Mouse (Mus musculus): ENCODE data around the gene Wnk2. TPM values are rescaled to one million over a fixed set of nuclear protein-coding genes. Genes with fewer than 3 reads are reported as not detected.

The Wnk2 gene
- total RNA-seq, 1 experiment from 2014 or later = not detected

DNA sequence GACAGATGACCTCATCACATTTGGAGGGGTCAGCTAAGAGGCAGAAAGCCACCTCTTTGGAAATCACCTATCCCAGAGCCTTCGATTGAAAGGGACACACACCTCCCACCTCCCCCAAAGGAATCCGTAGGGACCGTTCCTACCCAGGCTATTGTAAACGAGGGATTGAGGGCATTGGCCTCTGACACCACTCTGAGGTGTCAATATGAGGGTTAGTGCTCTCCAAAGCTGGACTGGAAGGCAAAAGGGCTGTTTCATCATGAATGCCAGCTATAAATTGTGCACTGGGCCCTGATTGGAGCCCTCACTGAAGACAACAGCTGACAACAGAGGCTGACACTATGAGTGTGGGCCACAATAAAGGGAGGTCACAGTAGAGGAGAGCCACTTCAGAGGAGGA, 34.5 kb downstream of the Wnk2 start:
- no peak for ATAC-seq (replicated peaks; ENCODE audit: insufficient number of reproducible peaks, low FRiP score, low TSS enrichment, poor library complexity, severe bottlenecking)

DNA sequence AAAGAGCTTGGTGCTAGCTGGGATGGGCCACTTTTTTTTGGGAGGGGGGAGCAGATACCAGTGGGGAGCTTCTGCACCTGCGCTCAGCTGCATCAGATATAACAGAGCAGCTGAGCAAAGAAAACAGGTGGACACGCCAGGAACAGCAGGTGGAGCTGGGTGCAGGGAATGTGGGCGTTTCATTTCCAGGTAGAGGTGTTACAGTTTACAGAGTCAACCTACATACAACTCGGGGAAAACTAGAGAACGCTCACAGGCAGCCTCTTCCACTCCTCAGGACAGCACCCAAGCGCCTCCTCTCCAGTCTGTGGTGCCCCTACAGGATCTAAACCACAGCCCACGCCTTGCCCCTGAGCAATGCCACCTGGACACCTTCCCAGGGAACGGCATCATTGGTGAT, 35.2 kb downstream of the Wnk2 start:
- ATAC-seq (replicated peaks; ENCODE audit: insufficient number of reproducible peaks, low FRiP score, low TSS enrichment, poor library complexity, severe bottlenecking) = no peak

DNA sequence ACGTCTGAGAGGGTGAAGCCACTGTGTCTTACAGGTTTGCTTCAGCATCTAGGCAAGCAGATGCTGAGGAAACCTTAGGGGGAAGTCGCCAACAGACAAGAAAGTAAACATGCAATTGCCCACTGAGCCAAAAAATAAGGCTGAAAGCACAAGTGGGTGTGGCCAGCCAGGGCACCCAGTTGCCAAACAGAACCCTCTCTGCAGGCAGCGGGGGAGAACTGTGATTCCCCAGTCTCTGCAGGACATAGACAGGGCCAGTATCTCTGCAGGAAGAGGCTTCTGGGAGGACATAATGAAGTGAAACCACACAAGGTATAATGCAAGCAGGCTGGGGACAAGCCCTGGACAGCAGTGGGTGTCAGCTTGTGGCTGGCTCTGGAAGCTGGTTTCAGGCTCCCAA, 38.1 kb downstream of the Wnk2 start:
- 0 out of 2 replicates have a peak, but pooled peaks have one; percentile 33 for ATAC-seq (replicated peaks; ENCODE audit: insufficient number of reproducible peaks, low FRiP score, low TSS enrichment, poor library complexity, severe bottlenecking)

DNA sequence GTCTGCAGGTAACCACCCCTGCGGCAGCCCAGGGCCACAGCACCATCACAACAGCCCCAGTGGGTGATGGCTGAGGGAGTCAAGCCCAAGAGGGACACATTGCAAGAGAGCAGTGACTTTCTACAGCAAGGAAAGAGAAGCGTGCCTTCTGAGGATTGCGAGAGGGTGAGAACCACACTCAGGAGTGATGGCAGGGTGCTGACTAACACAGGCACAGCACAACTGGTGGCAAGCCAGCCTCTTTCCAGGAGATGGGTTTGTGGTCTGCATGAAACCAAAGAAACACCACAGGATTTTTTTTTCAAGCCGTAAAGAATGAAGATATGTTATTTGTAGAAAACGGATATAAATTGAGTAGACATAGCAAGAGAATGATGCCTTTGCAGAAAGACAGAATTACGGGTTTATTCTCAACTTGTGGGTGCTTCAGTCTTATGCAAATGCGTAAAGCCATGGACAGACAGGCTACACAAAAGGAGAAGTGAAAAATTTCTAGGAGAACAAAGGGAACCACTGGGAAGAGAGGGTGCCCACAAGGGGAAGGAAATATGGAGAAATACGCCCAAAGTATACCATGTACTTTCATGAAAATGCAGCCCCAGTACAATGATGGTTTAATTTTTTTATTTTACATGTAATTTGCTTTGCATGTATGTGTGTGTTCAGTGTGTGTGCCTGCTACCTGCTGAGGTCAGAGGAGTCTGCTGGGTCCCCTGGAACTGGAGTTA, 39.5 kb downstream of the Wnk2 start:
- ATAC-seq (replicated peaks; ENCODE audit: insufficient number of reproducible peaks, low FRiP score, low TSS enrichment, poor library complexity, severe bottlenecking) = no peak

DNA sequence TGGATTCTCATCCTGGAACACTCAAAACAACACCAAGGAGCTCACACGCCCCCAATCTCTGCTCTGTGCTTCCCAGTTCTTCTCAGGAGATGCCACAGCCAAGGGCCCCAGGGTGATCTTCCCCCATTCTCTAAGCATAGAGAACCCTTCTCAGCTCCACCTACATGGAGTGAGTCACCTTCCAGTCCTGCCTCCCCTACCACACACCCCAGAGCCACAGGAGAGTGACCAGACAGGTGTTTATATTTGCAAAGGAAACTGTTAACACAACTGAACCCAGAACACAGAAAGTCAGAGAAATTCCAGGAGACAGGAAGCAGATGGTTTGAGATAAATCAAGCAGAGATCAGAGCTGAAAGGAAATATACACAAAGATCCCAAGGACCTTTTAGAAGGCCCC, 43.9 kb downstream of the Wnk2 start:
- ATAC-seq (replicated peaks; ENCODE audit: insufficient number of reproducible peaks, low FRiP score, low TSS enrichment, poor library complexity, severe bottlenecking) = no peak

DNA sequence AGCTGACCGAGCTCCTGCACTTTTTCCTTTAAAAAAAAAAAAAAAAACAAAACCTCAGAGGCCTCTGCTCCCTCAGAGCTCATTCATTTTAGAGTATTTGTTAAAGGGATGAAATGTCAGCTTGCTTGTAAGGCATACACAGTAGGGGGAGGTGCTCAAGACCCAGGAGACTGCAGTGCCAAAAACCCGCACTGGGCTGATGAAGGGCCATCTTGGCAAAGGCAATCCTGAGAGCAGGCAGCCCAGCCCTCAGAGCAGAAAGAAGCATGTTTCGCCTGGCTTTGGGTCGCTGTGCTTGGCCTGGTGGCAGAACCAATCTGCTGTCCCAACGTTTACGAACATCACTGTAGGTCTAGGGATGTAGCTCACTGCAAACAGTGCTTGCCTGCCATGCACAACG, 44.6 kb downstream of the Wnk2 start:
- no peak for ATAC-seq (replicated peaks; ENCODE audit: insufficient number of reproducible peaks, low FRiP score, low TSS enrichment, poor library complexity, severe bottlenecking)

DNA sequence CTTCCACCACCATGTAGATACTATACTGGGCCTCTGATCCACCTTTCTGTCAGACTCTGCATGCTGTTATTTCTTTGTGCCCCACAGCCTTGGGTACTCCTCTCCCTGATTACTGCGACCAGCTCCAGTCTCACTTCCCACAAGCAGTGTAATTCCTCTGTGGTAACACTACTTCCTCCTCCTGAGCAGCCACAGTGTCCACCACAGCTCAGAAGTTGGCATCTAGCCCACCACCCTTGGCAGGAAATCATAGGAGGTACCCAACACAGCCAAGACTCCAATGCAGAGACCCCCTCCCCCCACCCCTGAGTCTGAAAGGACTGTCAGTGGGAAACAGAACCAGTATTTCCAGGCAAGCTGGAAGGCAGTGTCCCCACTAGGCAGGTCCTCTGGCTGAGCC, 47.4 kb downstream of the Wnk2 start:
- peak; percentile 72 for ATAC-seq (replicated peaks; ENCODE audit: insufficient number of reproducible peaks, low FRiP score, low TSS enrichment, poor library complexity, severe bottlenecking)

DNA sequence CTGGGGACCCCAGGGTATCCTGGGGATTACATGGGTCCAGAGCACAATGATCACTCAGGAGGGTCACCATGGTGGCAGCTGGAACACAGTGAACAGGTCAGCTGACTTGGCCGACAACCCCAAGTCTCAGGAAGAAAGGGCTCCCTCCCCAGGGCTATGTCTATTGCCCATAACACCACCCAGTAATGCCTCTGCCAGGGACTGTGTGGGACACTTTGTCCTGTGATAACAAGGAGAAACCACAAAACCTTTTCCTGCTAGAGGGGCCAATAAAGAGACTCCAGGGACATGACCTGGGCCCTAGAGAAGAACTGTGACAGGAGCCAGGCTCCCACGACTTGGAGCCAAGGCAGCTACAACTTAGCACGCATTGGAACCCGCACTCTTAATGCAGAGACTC, 51.0 kb downstream of the Wnk2 start:
- no peak for ATAC-seq (replicated peaks; ENCODE audit: insufficient number of reproducible peaks, low FRiP score, low TSS enrichment, poor library complexity, severe bottlenecking)

DNA sequence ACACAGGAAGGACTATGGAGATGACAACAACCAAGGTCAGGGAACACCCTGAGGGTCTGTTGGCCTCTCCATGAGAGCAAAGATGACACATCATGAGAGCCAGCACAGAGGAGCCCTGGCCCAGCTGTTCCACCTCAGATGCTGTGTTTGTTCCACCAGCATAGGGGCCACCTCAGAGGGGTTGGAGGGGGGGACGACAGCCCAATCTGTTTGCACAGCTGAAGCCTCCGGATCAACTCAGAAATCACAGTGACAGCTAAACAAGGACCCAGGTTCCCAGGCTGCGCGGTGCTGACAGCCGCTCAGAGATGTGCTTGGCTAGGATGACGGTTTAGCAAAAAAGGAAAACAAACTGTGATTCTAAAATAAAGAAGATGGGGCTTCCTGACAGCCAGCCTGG, 53.1 kb downstream of the Wnk2 start:
- no peak for ATAC-seq (replicated peaks; ENCODE audit: insufficient number of reproducible peaks, low FRiP score, low TSS enrichment, poor library complexity, severe bottlenecking)

DNA sequence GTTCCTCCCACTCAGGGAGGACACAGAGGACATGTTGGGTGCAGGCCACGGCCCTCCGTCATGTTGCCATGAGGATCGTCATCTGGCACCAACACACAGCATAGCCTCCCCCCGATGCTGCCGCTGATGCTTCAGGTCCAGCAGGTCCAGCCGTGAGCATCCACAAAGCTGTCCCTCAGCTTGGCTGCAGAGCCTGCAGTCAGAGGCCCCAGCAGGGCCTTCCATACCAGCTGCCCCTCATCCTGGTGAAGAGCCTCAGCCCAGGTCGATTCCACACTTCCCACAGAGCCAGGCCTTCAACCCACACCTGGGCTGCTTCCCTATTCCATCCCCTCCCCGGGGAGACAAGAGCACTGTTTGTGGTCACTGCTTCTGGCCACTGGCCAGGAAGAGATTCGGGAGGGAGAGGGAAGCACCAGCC, 54.3 kb downstream of the Wnk2 start:
- ATAC-seq (replicated peaks; ENCODE audit: insufficient number of reproducible peaks, low FRiP score, low TSS enrichment, poor library complexity, severe bottlenecking) = no peak

DNA sequence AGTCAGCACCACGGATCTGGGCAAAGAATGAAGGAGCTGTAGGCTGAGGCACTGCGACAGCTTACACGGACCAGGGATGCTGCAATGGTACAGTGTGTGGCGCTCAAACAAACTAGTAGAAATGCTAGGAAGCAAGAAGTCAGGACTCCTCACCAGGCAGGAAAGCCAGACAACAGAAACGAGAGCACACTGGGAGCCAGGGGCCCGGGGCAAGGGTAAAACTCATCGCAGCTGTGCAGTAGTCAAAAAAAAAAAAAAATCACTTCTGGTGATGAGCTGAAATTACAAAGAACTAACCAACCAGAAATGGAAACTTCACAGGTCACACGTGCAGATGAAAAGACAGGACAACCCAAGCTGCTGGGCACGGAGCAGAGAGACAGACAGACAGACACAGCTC, 55.2 kb downstream of the Wnk2 start:
- no peak for ATAC-seq (replicated peaks; ENCODE audit: insufficient number of reproducible peaks, low FRiP score, low TSS enrichment, poor library complexity, severe bottlenecking)

DNA sequence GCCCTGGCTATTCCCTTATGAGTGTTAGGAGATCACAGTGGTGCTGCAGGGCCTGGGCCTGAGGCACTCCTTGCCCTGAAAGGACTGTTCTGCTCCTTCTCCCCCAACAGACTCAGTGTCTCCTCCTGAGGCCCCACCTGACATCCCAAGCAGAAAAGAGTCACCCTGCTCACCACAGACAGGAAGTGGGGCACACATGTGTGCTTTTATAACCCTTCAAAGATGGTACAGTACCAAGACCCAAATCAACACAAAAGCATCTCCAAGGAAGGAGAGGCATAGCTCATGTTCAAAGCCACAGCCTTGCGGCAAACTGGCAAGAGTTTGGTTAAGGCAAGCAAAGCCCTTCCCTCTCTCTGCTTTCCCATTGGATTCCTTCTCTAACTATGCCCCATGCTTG, 57.6 kb downstream of the Wnk2 start:
- no peak for ATAC-seq (replicated peaks; ENCODE audit: insufficient number of reproducible peaks, low FRiP score, low TSS enrichment, poor library complexity, severe bottlenecking)

DNA sequence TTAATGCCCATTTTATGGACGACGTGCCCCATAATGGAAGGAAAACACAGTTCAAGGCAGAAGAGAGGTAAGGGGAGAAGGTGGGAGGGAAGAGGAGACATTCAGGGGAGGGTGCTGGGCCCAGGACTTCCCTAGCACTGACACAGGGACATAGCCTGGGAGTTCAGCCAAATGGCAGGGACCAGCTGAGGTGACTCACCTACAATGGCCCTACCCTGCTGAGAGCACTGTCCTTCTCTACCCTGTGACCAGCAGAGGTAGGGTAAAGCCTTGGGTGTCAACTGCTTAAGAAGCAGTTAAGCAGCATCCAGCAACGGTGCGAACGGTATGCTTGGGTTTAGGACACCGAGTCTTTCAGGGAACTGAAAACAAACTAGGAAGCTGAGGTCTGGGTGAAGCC, 58.9 kb downstream of the Wnk2 start:
- no peak for ATAC-seq (replicated peaks; ENCODE audit: insufficient number of reproducible peaks, low FRiP score, low TSS enrichment, poor library complexity, severe bottlenecking)

DNA sequence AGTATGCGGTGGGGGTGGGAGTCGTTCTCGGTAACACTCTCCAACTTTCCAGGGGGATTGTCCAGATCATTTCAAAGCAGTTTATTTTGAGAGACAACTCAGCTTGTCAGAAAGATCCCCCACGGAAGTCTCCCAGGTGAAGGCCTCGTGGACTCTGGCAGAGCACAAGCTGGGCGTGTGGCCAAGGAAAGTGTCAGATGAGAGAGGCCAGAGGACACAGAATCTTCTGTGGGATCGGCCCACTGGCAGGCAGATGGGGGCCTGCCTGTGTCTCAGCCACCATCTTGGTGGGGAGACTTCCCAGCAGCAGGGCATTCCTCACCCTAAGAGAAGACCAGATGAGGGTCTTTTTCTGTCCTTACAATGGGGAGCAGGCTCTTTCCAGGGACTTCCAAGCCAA, 60.4 kb downstream of the Wnk2 start:
- ATAC-seq (replicated peaks; ENCODE audit: insufficient number of reproducible peaks, low FRiP score, low TSS enrichment, poor library complexity, severe bottlenecking) = no peak

DNA sequence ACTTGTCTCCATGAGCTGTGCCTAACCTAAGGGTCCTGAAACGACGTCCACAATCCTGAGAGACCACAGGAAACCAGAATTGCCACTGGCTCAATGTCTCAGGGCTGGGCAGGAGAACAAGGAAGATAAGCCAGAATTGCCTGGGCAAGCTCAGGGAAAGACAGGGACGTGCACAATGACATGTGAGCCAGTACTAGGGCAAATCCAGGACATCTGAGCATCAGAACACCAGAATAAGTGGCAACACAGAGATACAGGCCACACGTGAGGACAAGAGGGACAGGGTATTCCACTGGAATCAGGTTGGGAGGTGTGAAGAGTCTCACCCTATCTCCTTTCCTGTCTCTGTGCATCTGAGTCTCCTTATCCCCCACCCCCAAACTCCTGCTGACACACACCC, 61.4 kb downstream of the Wnk2 start:
- ATAC-seq (replicated peaks; ENCODE audit: insufficient number of reproducible peaks, low FRiP score, low TSS enrichment, poor library complexity, severe bottlenecking) = no peak

DNA sequence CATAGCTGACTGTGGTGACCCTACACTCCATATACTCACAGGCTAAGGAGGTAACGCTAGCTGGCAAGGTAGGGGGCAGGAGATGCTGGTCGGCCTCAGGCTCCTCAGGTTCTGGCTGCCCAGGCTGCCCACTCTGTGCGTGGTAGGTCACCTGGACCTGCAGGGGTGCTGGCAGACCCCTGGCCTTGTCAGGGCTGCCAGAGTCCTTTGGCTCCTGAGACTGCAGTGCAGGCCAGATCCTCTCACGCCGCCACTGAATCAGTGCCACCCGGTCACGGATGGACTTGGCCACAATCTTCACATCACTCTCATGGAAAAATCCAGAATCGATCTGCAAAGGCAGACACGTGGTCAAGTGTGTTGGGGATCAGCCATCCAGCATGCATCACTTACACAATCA, 62.6 kb downstream of the Wnk2 start:
- ATAC-seq (replicated peaks; ENCODE audit: insufficient number of reproducible peaks, low FRiP score, low TSS enrichment, poor library complexity, severe bottlenecking) = no peak

DNA sequence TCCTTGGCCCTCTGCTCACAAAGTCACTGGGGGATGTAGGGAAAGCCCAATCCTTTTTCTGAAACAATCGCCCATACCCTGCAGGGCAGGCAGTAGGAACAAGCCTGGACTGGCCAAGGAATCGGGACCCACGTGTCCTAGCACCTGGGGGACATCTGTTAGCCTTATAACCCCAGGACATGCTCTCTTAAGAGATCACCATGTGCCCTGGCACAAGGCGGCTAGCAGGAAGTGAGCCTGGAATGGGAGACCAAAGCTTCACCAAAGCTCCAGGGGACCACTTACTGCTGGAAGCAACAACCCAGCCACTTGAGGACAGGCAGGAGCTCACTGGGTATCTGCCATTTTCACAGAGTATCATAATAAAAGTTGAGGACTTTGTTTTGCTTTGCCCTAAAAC, 63.0 kb downstream of the Wnk2 start:
- no peak for ATAC-seq (replicated peaks; ENCODE audit: insufficient number of reproducible peaks, low FRiP score, low TSS enrichment, poor library complexity, severe bottlenecking)

DNA sequence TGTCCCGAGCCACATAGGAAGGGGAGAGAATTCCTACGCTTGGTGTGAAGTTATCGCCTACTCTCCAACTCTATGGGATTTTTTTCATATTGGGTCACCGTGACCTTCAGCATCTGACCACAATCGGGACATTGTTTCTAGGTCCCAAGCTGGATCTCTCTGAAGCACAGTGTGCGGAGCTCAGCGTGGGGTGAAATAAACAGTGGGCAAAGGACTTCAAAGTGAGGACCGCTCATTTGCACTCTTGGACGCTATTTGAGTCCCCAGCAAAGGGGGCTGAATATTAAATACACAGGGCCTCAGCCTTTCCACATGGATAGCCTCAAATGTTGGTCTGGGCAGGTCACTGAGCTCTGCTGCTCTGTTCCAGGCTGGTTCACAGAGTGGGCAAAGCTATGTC, 63.9 kb downstream of the Wnk2 start:
- no peak for ATAC-seq (replicated peaks; ENCODE audit: insufficient number of reproducible peaks, low FRiP score, low TSS enrichment, poor library complexity, severe bottlenecking)

DNA sequence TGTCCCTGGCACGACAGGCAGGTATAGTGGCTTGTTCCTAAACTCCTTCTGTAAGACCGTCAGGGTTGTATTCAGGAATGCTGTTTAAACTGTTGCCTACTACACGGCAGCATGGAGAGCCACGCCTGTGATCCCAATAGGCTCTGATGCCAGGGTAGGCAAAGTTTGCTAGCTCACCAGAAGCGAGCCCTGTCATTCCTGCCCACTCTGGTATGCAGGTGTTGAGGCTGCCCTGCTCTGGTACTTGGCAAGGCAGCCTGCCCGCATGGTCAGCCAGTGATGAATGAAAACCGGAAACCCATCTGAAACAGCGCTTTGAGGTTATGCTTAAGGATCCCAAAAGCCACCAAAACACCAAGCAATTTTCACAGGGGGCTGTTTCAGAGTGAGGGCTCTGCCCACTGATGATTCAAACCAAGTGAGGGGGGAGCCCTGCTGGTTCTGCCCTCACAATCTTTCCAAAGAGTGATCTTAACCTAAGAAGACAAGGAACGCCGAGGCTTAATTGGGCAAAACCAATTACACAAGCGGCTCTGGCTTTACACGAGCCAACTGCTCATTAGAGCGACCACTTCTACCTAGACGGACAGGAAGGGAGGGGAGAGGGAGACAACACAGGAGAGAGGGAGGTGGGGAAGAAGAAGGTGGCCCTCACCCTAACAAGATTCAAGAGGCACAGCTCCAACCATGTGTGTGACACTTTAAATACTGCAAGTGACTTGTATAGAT, 65.5 kb downstream of the Wnk2 start:
- no peak for ATAC-seq (replicated peaks; ENCODE audit: insufficient number of reproducible peaks, low FRiP score, low TSS enrichment, poor library complexity, severe bottlenecking)

DNA sequence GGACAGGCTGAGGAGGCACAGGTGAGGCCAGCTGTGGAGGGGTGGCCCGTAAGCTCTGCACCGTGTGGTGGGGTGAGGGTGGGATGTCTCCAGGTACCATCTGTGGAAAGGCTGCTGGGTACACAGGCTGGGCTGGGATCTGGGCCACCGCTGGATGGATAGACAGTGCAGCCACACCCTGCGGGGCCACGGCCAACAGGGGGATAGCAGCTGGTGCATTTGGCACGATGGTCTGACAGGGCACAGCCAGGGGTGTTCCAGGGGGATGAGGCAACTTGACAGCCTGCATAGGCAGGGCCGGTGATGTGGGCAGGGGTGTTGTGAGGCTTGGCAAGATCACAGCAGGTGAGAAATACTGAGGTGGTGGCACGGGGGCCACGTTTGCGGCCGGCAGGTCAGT, 71.6 kb downstream of the Wnk2 start:
- no peak for ATAC-seq (replicated peaks; ENCODE audit: insufficient number of reproducible peaks, low FRiP score, low TSS enrichment, poor library complexity, severe bottlenecking)
